Mouse (Mus musculus): ENCODE measurements around the gene Enox1. TPM values are rescaled to one million over a fixed set of nuclear protein-coding genes. Genes with fewer than 3 reads are reported as not detected.

Gene Enox1
- polyA plus RNA-seq, 1 experiment from 2014 or later: 7.7 TPM

GRCm38 (mm10) chr14:77682888-77683555 lies 526.5 kb downstream of the Enox1 start:
- Histone ChIP-seq H3K27me3 (ENCODE audit: insufficient read depth, low read length) (no peaks in the 10 kb centered on the region), H3K9me3 (ENCODE audit: low read length) (no peaks in the 10 kb centered on the region), H3K4me2 (replicated peaks; ENCODE audit: low read depth, low read length) (no peak overlapping the region), H3K36me3 (ENCODE audit: insufficient read depth, low read length) (no peaks in the 10 kb centered on the region), H3K4me1 (ENCODE audit: insufficient read depth, low read length) (no peaks in the 10 kb centered on the region), H3K4me3 (ENCODE audit: low read length) (no peak overlapping the region), H3K9ac (replicated peaks; ENCODE audit: low read length) (no peak overlapping the region), H3K27ac (ENCODE audit: low read length) (no peak overlapping the region)
- ATAC-seq (ENCODE audit: low FRiP score, low TSS enrichment): no peak
- WGBS: 89% methylated on average over 10 of the region's 10 CpGs

GRCm38 (mm10) chr14:77689816-77690215 lies 533.3 kb downstream of the Enox1 start:
- H3K9me3 ChIP-seq (ENCODE audit: low read length): no peaks in the 10 kb centered on the region; the same call in 1 of the 2 replicates
- H3K27ac ChIP-seq (ENCODE audit: low read length): no peak overlapping the region
- no peaks in the 10 kb centered on the region for H3K4me1 ChIP-seq (ENCODE audit: insufficient read depth, low read length)
- H3K36me3 ChIP-seq (ENCODE audit: insufficient read depth, low read length): no peaks in the 10 kb centered on the region
- no peak overlapping the region for H3K4me3 ChIP-seq (ENCODE audit: low read length)
- H3K4me2 ChIP-seq (replicated peaks; ENCODE audit: low read depth, low read length): no peak overlapping the region
- no peak for ATAC-seq (ENCODE audit: low FRiP score, low TSS enrichment)
- whole genome bisulfite sequencing: 82% methylated on average over 4 of the region's 4 CpGs
- no peak overlapping the region for H3K9ac ChIP-seq (replicated peaks; ENCODE audit: low read length)
- no peaks in the 10 kb centered on the region for H3K27me3 ChIP-seq (ENCODE audit: insufficient read depth, low read length)

GRCm38 (mm10) chr14:77705006-77705405 lies 548.4 kb downstream of the Enox1 start:
- Histone ChIP-seq H3K4me2 (replicated peaks; ENCODE audit: low read depth, low read length) (no peak overlapping the region), H3K4me1 (ENCODE audit: insufficient read depth, low read length) (0 out of 2 replicates have a peak, but pooled peaks cover 3% of the 10 kb centered on the region), H3K36me3 (ENCODE audit: insufficient read depth, low read length) (no peaks in the 10 kb centered on the region), H3K4me3 (ENCODE audit: low read length) (no peak overlapping the region), H3K9me3 (ENCODE audit: low read length) (0 out of 2 replicates have a peak, but pooled peaks cover 3% of the 10 kb centered on the region), H3K27ac (ENCODE audit: low read length) (no peak overlapping the region), H3K9ac (replicated peaks; ENCODE audit: low read length) (no peak overlapping the region), H3K27me3 (ENCODE audit: insufficient read depth, low read length) (no peaks in the 10 kb centered on the region)
- no peak for ATAC-seq (ENCODE audit: low FRiP score, low TSS enrichment)
- 73% methylated on average over 6 of the region's 6 CpGs for whole genome bisulfite sequencing

GRCm38 (mm10) chr14:77706511-77707246 lies 550.1 kb downstream of the Enox1 start:
- 33% methylated on average over 21 of the region's 21 CpGs for WGBS
- Histone ChIP-seq H3K4me1 (ENCODE audit: insufficient read depth, low read length) (0 out of 2 replicates have a peak, but pooled peaks cover 3% of the 10 kb centered on the region), H3K27ac (ENCODE audit: low read length) (no peak overlapping the region), H3K9ac (replicated peaks; ENCODE audit: low read length) (no peak overlapping the region), H3K36me3 (ENCODE audit: insufficient read depth, low read length) (no peaks in the 10 kb centered on the region), H3K4me2 (replicated peaks; ENCODE audit: low read depth, low read length) (peak overlapping the region; percentile 48), H3K4me3 (ENCODE audit: low read length) (peak overlapping the region; percentile 23), H3K27me3 (ENCODE audit: insufficient read depth, low read length) (no peaks in the 10 kb centered on the region), H3K9me3 (ENCODE audit: low read length) (0 out of 2 replicates have a peak, but pooled peaks cover 6% of the 10 kb centered on the region)
- ATAC-seq (ENCODE audit: low FRiP score, low TSS enrichment): 0 out of 2 replicates have a peak, but pooled peaks have one; percentile 39

- Histone ChIP-seq H3K4me2 (replicated peaks; ENCODE audit: low read depth, low read length) (peak overlapping the region; percentile 48), H3K27ac (ENCODE audit: low read length) (no peak overlapping the region), H3K4me3 (ENCODE audit: low read length) (peak overlapping the region; percentile 23; the same call in 1 of the 2 replicates), H3K36me3 (ENCODE audit: insufficient read depth, low read length) (no peaks in the 10 kb centered on the region), H3K9me3 (ENCODE audit: low read length) (0 out of 2 replicates have a peak, but pooled peaks cover 6% of the 10 kb centered on the region), H3K9ac (replicated peaks; ENCODE audit: low read length) (no peak overlapping the region), H3K27me3 (ENCODE audit: insufficient read depth, low read length) (no peaks in the 10 kb centered on the region), H3K4me1 (ENCODE audit: insufficient read depth, low read length) (0 out of 2 replicates have a peak, but pooled peaks cover 3% of the 10 kb centered on the region)
- ATAC-seq (ENCODE audit: low FRiP score, low TSS enrichment): peak; percentile 54; the same call in 1 of the 2 replicates
- 45% methylated on average over 12 of the region's 12 CpGs for WGBS
Observed at GRCm38 (mm10) chr14:77707279-77707678, 550.7 kb downstream of the Enox1 start.

- 0 out of 2 replicates have a peak, but pooled peaks cover 3% of the 10 kb centered on the region for H3K4me1 ChIP-seq (ENCODE audit: insufficient read depth, low read length)
- WGBS: 40% methylated on average over 12 of the region's 12 CpGs
- H3K4me3 ChIP-seq (ENCODE audit: low read length): no peak overlapping the region
- no peaks in the 10 kb centered on the region for H3K27me3 ChIP-seq (ENCODE audit: insufficient read depth, low read length)
- H3K27ac ChIP-seq (ENCODE audit: low read length): no peak overlapping the region
- ATAC-seq (ENCODE audit: low FRiP score, low TSS enrichment): no peak
- no peaks in the 10 kb centered on the region for H3K36me3 ChIP-seq (ENCODE audit: insufficient read depth, low read length)
- H3K4me2 ChIP-seq (replicated peaks; ENCODE audit: low read depth, low read length): no peak overlapping the region
- H3K9me3 ChIP-seq (ENCODE audit: low read length): 0 out of 2 replicates have a peak, but pooled peaks cover 6% of the 10 kb centered on the region
- H3K9ac ChIP-seq (replicated peaks; ENCODE audit: low read length): no peak overlapping the region
Observed at GRCm38 (mm10) chr14:77708354-77709150, 552.0 kb downstream of the Enox1 start.

- Histone ChIP-seq H3K4me1 (ENCODE audit: insufficient read depth, low read length) (no peaks in the 10 kb centered on the region; the same call in 1 of the 2 replicates), H3K27me3 (ENCODE audit: insufficient read depth, low read length) (no peaks in the 10 kb centered on the region), H3K36me3 (ENCODE audit: insufficient read depth, low read length) (no peaks in the 10 kb centered on the region), H3K9me3 (ENCODE audit: low read length) (0 out of 2 replicates have a peak, but pooled peaks cover 3% of the 10 kb centered on the region), H3K4me2 (replicated peaks; ENCODE audit: low read depth, low read length) (no peak overlapping the region), H3K27ac (ENCODE audit: low read length) (no peak overlapping the region), H3K4me3 (ENCODE audit: low read length) (no peak overlapping the region), H3K9ac (replicated peaks; ENCODE audit: low read length) (no peak overlapping the region)
- WGBS: 64% methylated on average over 9 of the region's 9 CpGs
- ATAC-seq (ENCODE audit: low FRiP score, low TSS enrichment): no peak
Observed at GRCm38 (mm10) chr14:77714931-77715535, 558.5 kb downstream of the Enox1 start.

- 89% methylated on average over 5 of the region's 5 CpGs for WGBS
- no peak overlapping the region for H3K27ac ChIP-seq (ENCODE audit: low read length)
- H3K9ac ChIP-seq (replicated peaks; ENCODE audit: low read length): no peak overlapping the region
- H3K27me3 ChIP-seq (ENCODE audit: insufficient read depth, low read length): no peaks in the 10 kb centered on the region
- H3K4me3 ChIP-seq (ENCODE audit: low read length): no peak overlapping the region
- no peaks in the 10 kb centered on the region; the same call in 1 of the 2 replicates for H3K4me1 ChIP-seq (ENCODE audit: insufficient read depth, low read length)
- no peaks in the 10 kb centered on the region for H3K9me3 ChIP-seq (ENCODE audit: low read length)
- H3K36me3 ChIP-seq (ENCODE audit: insufficient read depth, low read length): no peaks in the 10 kb centered on the region
- no peak for ATAC-seq (ENCODE audit: low FRiP score, low TSS enrichment)
- H3K4me2 ChIP-seq (replicated peaks; ENCODE audit: low read depth, low read length): no peak overlapping the region
Observed at GRCm38 (mm10) chr14:77716981-77717380, 560.4 kb downstream of the Enox1 start.

- H3K4me1 ChIP-seq (ENCODE audit: insufficient read depth, low read length): no peaks in the 10 kb centered on the region; the same call in 1 of the 2 replicates
- H3K9me3 ChIP-seq (ENCODE audit: low read length): no peaks in the 10 kb centered on the region
- H3K36me3 ChIP-seq (ENCODE audit: insufficient read depth, low read length): no peaks in the 10 kb centered on the region
- ATAC-seq (ENCODE audit: low FRiP score, low TSS enrichment): no peak
- no peak overlapping the region for H3K4me3 ChIP-seq (ENCODE audit: low read length)
- H3K27ac ChIP-seq (ENCODE audit: low read length): no peak overlapping the region
- H3K27me3 ChIP-seq (ENCODE audit: insufficient read depth, low read length): no peaks in the 10 kb centered on the region
- WGBS: 74% methylated on average over 8 of the region's 8 CpGs
- H3K4me2 ChIP-seq (replicated peaks; ENCODE audit: low read depth, low read length): no peak overlapping the region
- no peak overlapping the region for H3K9ac ChIP-seq (replicated peaks; ENCODE audit: low read length)
Observed at GRCm38 (mm10) chr14:77718814-77719213, 562.3 kb downstream of the Enox1 start.

All from kidney, embryonic 16.5 days (tissue).